Mouse (Mus musculus) forebrain, embryonic 10.5 days (tissue): ENCODE results near the gene Ppil2. TPM values are rescaled to one million over a fixed set of nuclear protein-coding genes. Genes with fewer than 3 reads are reported as not detected.

Experiments used
- DNase-seq: peaks from one replicate; pipeline ENCODE4 v3.0.0-alpha.2; 2017; ENCODE audit warnings: low spot score; ENCODE audit errors: extremely low spot score
- H3K27ac ChIP-seq: fragments of 300-500 bp; sonication (generic); 2 replicates; pipeline ENCODE4 v1.5.1; 2016; ENCODE audit warnings: mild to moderate bottlenecking
- H3K27me3 ChIP-seq: fragments of 300-500 bp; sonication (generic); 2 replicates; pipeline ENCODE4 v1.6.1; 2016; ENCODE audit warnings: mild to moderate bottlenecking; ENCODE audit not compliant: poor library complexity, severe bottlenecking
- H3K36me3 ChIP-seq: fragments of 300-500 bp; sonication (generic); replicated peaks from 2 replicates; pipeline ENCODE4 v1.6.1; 2016; ENCODE audit warnings: mild to moderate bottlenecking, moderate library complexity
- H3K4me1 ChIP-seq: fragments of 300-500 bp; sonication (generic); 2 replicates; pipeline ENCODE4 v1.6.1; 2016
- H3K4me3 ChIP-seq: fragments of 300-500 bp; sonication (generic); 2 replicates; pipeline ENCODE4 v1.5.1; 2016; ENCODE audit warnings: mild to moderate bottlenecking, moderate library complexity
- H3K9me3 ChIP-seq: fragments of 300-500 bp; sonication (generic); 2 replicates; pipeline ENCODE4 v1.6.1; 2016; ENCODE audit warnings: mild to moderate bottlenecking, moderate library complexity
- WGBS: fragments of 180-500 bp; shearing (Covaris S2); methylation state at CpG from one replicate; pipeline ENCODE4 v1.1.7; 2016; 5-methylcytosine and 5-hydroxymethylcytosine counted together
- polyA plus RNA-seq: library from polyadenylated mRNA; unstranded; fragments of >200 nt; fragmentation: Nextera tagmentation; extraction: Ambion mirVana; gene quantifications from 2 replicates; pipeline ENCODE4 v1.2.1, GENCODE M21; 2016

Gene Ppil2
- polyA plus RNA-seq, 1 experiment from 2014 or later, result 138 TPM

- Histone ChIP-seq H3K9me3 (no peaks in the 10 kb centered on the region), H3K4me3 (peak overlapping the region; percentile 82), H3K27me3 (0 out of 2 replicates have a peak, but pooled peaks cover 3% of the 10 kb centered on the region), H3K4me1 (peaks cover 25% of the 10 kb centered on the region), H3K36me3 (peaks cover 14% of the 10 kb centered on the region), H3K27ac (peak overlapping the region; percentile 93)
- peak; percentile 43 for DNase-seq
- WGBS, result 4% methylated on average over 43 of the region's 43 CpGs
These were observed 20.4 kb upstream of the Ppil2 start for GRCm38 (mm10) chr16:17131191-17132088.

GRCm38 (mm10) chr16:17127292-17127691, 16.2 kb upstream of the Ppil2 start:
- no peak for DNase-seq
- H3K9me3 ChIP-seq, result no peaks in the 10 kb centered on the region
- peaks cover 29% of the 10 kb centered on the region for H3K36me3 ChIP-seq
- peaks cover 48% of the 10 kb centered on the region for H3K4me1 ChIP-seq
- WGBS, result 100% methylated on average over 1 of the region's 1 CpGs
- no peak overlapping the region for H3K4me3 ChIP-seq
- H3K27ac ChIP-seq, result no peak overlapping the region
- no peaks in the 10 kb centered on the region for H3K27me3 ChIP-seq

DNA sequence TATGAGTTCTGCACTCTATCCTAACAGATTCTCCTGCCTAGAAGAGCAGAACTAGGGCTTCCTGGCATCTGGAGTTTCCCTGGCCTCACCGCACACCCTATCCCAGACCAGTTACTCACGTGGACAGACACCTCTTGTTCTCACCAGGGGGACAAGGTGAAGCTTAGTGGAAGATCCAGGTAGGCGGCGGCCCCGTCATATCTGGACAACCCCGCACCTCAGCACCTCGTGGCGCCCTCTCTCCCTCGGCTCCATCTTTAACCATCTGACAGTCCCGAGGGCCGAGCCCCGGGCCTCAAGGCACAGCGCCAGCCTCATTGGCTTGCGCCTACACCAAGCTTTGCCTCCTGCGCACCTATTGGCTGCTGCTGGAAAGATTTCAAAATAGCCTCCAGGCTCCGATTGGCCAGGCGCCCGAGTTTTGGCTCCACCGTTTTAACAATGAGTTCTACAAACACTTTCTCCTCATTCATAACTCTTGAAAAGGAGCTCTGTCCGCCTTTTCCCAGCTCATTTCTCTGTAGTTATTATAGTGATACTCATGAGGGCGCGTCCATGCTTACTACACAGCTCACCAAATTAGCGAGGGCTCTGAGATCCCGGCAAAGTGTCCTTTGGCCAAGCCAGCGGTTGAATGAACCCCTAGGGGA, 13.9 kb upstream of the Ppil2 start, which contains the start of gene 2610318N02Rik:
2610318N02Rik (minus strand) TSS at position 297 of the 650 bp plus-strand sequence.
- WGBS, result under 1% methylated on average over 25 of the region's 25 CpGs
- Histone ChIP-seq H3K27ac (peak within 1 kb of the TSS; percentile 93), H3K9me3 (no peaks in the 10 kb centered on the region), H3K36me3 (peaks cover 44% of the 10 kb centered on the region), H3K4me1 (peaks cover 43% of the 10 kb centered on the region), H3K4me3 (peak within 1 kb of the TSS; percentile 73), H3K27me3 (no peaks in the 10 kb centered on the region)
- peak; percentile 88 for DNase-seq

GRCm38 (mm10) chr16:17124119-17124870, 13.2 kb upstream of the Ppil2 start:
- no peaks in the 10 kb centered on the region for H3K9me3 ChIP-seq
- DNase-seq, result peak; percentile 84
- peak overlapping the region; percentile 73 for H3K4me3 ChIP-seq
- no peaks in the 10 kb centered on the region for H3K27me3 ChIP-seq
- H3K36me3 ChIP-seq, result peaks cover 44% of the 10 kb centered on the region
- under 1% methylated on average over 22 of the region's 22 CpGs for WGBS
- H3K27ac ChIP-seq, result peak overlapping the region; percentile 93
- peaks cover 43% of the 10 kb centered on the region for H3K4me1 ChIP-seq

GRCm38 (mm10) chr16:17121569-17121968, 10.5 kb upstream of the Ppil2 start:
- Histone ChIP-seq H3K27ac (peak overlapping the region; percentile 2; the same call in 1 of the 2 replicates), H3K27me3 (no peaks in the 10 kb centered on the region), H3K4me3 (peak overlapping the region; percentile 31), H3K4me1 (peaks cover 43% of the 10 kb centered on the region), H3K36me3 (peaks cover 72% of the 10 kb centered on the region), H3K9me3 (no peaks in the 10 kb centered on the region)
- DNase-seq, result no peak
- WGBS, result 47% methylated on average over 11 of the region's 14 CpGs

DNA sequence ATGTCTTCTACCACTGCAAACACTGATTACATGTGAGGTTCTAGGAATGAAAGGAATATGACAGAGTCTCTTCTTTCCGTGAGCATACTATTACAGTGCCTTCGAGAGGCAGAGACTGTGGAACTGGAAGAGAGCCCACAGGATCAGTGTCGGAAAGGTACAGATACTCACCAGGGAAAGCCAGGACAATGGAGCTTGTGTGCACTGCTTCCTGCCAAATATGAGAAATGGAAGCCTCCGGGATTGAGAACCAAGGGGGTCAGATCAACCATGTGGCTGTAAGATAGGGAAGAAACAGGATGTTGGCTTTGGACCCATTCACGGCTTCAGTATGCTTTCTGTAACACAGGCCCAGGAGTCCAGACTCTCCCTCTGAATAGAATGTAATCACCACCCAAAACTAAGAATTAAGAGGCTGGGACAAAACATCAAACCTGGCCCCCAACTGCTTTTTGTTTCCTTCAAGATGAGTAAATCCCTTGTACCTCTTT, 6.3 kb upstream of the Ppil2 start:
- H3K36me3 ChIP-seq, result peaks cover 100% of the 10 kb centered on the region
- H3K27ac ChIP-seq, result no peak overlapping the region
- 95% methylated on average over 5 of the region's 5 CpGs for WGBS
- peaks cover 11% of the 10 kb centered on the region for H3K4me1 ChIP-seq
- H3K4me3 ChIP-seq, result no peak overlapping the region
- no peak for DNase-seq
- H3K9me3 ChIP-seq, result no peaks in the 10 kb centered on the region
- H3K27me3 ChIP-seq, result no peaks in the 10 kb centered on the region

DNA sequence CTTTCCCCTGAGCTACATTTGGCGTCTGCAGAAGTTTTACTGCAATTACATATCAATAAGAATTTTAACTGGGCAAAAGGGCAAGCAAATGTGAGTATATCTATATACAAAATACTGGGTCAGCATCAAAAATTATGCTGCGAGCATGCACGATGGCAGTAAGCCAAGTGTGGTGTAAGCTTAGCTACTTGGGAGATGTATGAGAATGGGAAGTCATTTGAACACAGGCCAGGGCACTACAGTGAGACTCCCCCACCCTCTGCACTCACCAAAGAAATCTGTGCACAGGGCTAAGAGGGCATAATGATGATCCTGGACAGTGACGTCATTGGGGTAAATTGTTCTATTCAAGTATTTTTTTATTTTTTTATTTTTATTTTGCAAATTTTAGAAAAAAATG, 6.5 kb downstream of the Ppil2 start:
- Histone ChIP-seq H3K9me3 (no peaks in the 10 kb centered on the region), H3K27ac (no peak overlapping the region), H3K4me3 (no peak overlapping the region), H3K27me3 (no peaks in the 10 kb centered on the region), H3K36me3 (peaks cover 95% of the 10 kb centered on the region), H3K4me1 (peaks cover 2% of the 10 kb centered on the region; the same call in 1 of the 2 replicates)
- 94% methylated on average over 4 of the region's 4 CpGs for WGBS
- no peak for DNase-seq

GRCm38 (mm10) chr16:17102630-17103220, 8.3 kb downstream of the Ppil2 start:
- 95% methylated on average over 7 of the region's 7 CpGs for WGBS
- no peak overlapping the region for H3K4me3 ChIP-seq
- H3K4me1 ChIP-seq, result no peaks in the 10 kb centered on the region
- H3K27me3 ChIP-seq, result no peaks in the 10 kb centered on the region
- H3K9me3 ChIP-seq, result no peaks in the 10 kb centered on the region
- H3K27ac ChIP-seq, result no peak overlapping the region
- DNase-seq, result no peak
- peaks cover 98% of the 10 kb centered on the region for H3K36me3 ChIP-seq

DNA sequence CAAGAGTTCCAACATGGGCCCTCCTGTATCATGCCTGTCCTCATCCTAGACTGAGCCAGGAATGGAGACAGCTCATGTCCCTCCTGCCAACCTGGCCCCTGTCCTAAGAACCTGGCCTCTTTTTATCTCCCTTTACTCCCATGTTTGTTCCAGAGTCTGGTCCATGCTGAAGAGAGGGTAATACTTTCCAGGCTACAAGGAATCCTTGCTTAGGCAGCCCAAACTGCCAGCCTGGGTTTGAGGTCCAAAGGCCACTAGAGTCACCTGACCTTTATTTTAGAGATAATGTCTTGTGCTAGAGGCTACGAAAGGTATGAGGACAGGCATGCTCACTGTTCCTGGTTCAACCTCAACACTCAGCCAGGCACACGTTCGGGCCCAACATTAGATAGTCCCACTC, 14.1 kb downstream of the Ppil2 start:
- DNase-seq, result no peak

DNA sequence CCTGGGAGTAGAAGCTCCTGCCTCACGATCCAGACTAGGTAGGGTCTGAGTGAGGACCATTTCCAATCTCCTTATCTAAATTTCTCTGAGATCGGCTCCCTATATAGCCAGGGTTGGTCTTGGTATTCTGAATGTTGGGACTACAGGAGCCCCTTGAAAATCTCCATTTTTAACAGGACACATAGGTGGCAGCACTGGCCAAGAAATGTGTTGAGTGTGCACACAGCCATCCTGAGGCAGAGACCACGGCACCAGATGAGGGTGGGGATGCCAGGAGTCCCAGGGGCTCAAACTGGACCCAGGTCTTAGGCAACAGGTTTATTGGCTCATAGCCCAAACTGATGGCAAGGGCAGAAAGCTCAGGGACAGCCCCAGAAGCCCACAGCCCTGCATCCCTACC, 22.7 kb downstream of the Ppil2 start:
- no peaks in the 10 kb centered on the region for H3K4me1 ChIP-seq
- no peaks in the 10 kb centered on the region for H3K27me3 ChIP-seq
- H3K27ac ChIP-seq, result no peak overlapping the region
- H3K4me3 ChIP-seq, result no peak overlapping the region
- WGBS, result 86% methylated on average over 3 of the region's 3 CpGs
- peaks cover 100% of the 10 kb centered on the region for H3K36me3 ChIP-seq
- H3K9me3 ChIP-seq, result no peaks in the 10 kb centered on the region
- DNase-seq, result no peak

More for the DNA sequence above, 14.1 kb downstream of the Ppil2 start:
- Histone ChIP-seq H3K4me1 (no peaks in the 10 kb centered on the region), H3K4me3 (no peak overlapping the region), H3K27me3 (no peaks in the 10 kb centered on the region), H3K36me3 (peaks cover 100% of the 10 kb centered on the region), H3K9me3 (no peaks in the 10 kb centered on the region), H3K27ac (no peak overlapping the region)
- WGBS, result 95% methylated on average over 3 of the region's 3 CpGs

GRCm38 (mm10) chr16:17086669-17087193, 24.3 kb downstream of the Ppil2 start:
- Histone ChIP-seq H3K4me1 (no peaks in the 10 kb centered on the region), H3K4me3 (no peak overlapping the region), H3K9me3 (no peaks in the 10 kb centered on the region), H3K36me3 (peaks cover 100% of the 10 kb centered on the region), H3K27ac (no peak overlapping the region), H3K27me3 (no peaks in the 10 kb centered on the region)
- WGBS, result 88% methylated on average over 13 of the region's 13 CpGs
- no peak for DNase-seq

- H3K27me3 ChIP-seq, result no peaks in the 10 kb centered on the region
- no peak for DNase-seq
- no peaks in the 10 kb centered on the region for H3K4me1 ChIP-seq
- 91% methylated on average over 3 of the region's 3 CpGs for WGBS
- no peak overlapping the region for H3K4me3 ChIP-seq
- H3K36me3 ChIP-seq, result peaks cover 100% of the 10 kb centered on the region
- H3K27ac ChIP-seq, result no peak overlapping the region
- no peaks in the 10 kb centered on the region for H3K9me3 ChIP-seq
These were observed 24.8 kb downstream of the Ppil2 start for GRCm38 (mm10) chr16:17086241-17086640.
